Mouse (Mus musculus): ENCODE results near the gene Ccdc191. TPM values are rescaled to one million over a fixed set of nuclear protein-coding genes. Genes with fewer than 3 reads are reported as not detected.

Gene Ccdc191
- total RNA-seq, 2 experiments from 2014 or later, result 3.5 TPM

GRCm38 (mm10) chr16:43994623-43995022 lies 105.0 kb downstream of the Ccdc191 start:
- DNase-seq, result no peak

GRCm38 (mm10) chr16:43999111-43999510 lies 109.5 kb downstream of the Ccdc191 start:
- no peak for DNase-seq

- no peak for DNase-seq
Observed at GRCm38 (mm10) chr16:43999541-43999940, 109.9 kb downstream of the Ccdc191 start.

GRCm38 (mm10) chr16:44002086-44002485 lies 112.5 kb downstream of the Ccdc191 start:
- DNase-seq, result no peak

GRCm38 (mm10) chr16:44011010-44011409 lies 121.4 kb downstream of the Ccdc191 start:
- DNase-seq, result no peak

Small RNA genes lying within 50 kb of the gene (microRNA-seq; reads per million reads assigned to microRNA genes)
- 0 reads per million in 2 experiments for gene Mir3470b

Other genes starting within 250 kb of the Ccdc191 start
- not detected for gene Tigit, start 225.7 kb upstream of the Ccdc191 start, total RNA-seq (2021)
- under 1 TPM; 0.32 to 0.35 TPM for gene Drd3, start 135.8 kb upstream of the Ccdc191 start, total RNA-seq (2021)
- 10 to 100 TPM; 36.2 to 38.3 TPM for gene Qtrt2, start 37.0 kb downstream of the Ccdc191 start, total RNA-seq (2021)
- 10 to 100 TPM; 47.1 to 47.3 TPM for gene Zdhhc23, start 90.0 kb downstream of the Ccdc191 start, total RNA-seq (2021)
- gene Gramd1c, start 173.5 kb downstream of the Ccdc191 start, total RNA-seq (2021), result 1 to 10 TPM; 3.5 to 3.9 TPM
- gene Atp6v1a, start 249.9 kb downstream of the Ccdc191 start, total RNA-seq (2021), result 100 to 1,000 TPM; 559 to 583 TPM